Mouse (Mus musculus) cerebellum, postnatal 10 days (tissue): ENCODE data around the gene Cntd1.

Source experiments
- DNase-seq, 2 experiments: peaks; one replicate each; pipeline ENCODE4 v3.0.0; 2021; ENCODE audit warnings: mixed read lengths in 2 of 2

The Cntd1 gene

DNA sequence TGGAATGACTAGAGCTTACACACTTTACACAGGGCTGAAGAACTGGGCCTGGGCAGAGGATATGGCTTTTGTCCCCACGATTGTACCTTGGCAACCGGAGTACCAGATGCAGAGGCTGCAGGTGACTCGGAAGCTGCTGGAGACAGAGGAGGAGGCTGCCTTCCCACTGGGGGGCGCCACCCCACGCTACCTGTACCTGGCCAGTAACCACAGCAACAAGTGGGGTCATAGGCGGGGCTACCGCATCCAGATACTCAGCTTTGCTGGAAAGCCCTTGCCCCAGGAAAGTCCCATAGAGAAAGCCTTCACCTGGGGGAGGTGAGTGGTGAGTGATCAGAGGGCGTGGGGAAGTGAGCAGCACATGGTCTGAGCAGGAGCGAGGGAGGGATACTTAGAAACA is 56.9 kb downstream of the Cntd1 start:
- no peak for DNase-seq

DNA sequence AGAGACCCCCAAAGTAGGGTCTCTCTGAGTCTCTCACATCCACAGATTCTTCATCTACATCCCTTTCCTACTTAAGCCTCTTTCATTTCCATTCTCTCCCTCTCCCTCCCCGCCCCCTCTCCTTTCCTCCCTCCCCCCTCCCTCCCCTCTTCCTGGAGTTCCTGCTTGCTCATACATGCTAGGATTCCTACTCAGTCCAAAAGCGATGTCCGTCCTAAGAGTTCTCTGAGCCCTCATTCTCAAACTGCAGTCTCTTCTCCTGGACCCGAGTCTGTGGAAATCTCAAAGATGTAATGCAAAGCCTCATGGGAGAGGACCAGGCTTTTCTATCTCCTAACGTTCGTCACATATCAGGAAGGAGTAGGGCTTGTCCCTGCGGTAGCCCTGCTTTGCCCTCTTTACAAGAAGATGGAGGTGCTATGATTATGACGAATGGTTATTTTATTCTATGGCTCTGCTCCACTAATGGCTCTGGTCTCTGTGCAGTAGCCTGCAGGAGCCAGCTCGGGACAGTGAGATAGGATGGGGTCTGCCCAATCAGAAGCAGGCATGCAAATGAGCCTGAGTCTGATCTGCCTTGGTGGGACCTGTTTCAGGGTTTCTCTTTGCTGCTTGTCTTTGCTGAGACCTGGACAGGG is 59.4 kb downstream of the Cntd1 start:
- peak; percentile 58 to 73 for DNase-seq
